Mouse (Mus musculus) embryonic facial prominence, embryonic 14.5 days (tissue): Measurements from ENCODE around the gene Nacc2. TPM values are rescaled to one million over a fixed set of nuclear protein-coding genes. Genes with fewer than 3 reads are reported as not detected.

Experiments used
- ATAC-seq: fragments of 200-750 bp; cut with Nextera tagmentation; 2 replicates; pipeline ENCODE4 v1.8.0; 2017; ENCODE audit warnings: low read depth, moderate number of reproducible peaks, moderate TSS enrichment
- DNase-seq: peaks from one replicate; pipeline ENCODE4 v3.0.0-alpha.2; 2015; ENCODE audit warnings: low spot score
- H3K27ac ChIP-seq: fragments of 300-500 bp; sonication (generic); replicated peaks from 2 replicates; pipeline ENCODE4 v1.5.1; 2014; ENCODE audit warnings: low read depth, mild to moderate bottlenecking, low read length, moderate library complexity
- H3K27me3 ChIP-seq: fragments of 300-500 bp; sonication (generic); replicated peaks from 2 replicates; pipeline ENCODE4 v1.6.1; 2014; ENCODE audit warnings: low read length; ENCODE audit not compliant: control insufficient read depth, insufficient read depth
- H3K36me3 ChIP-seq: fragments of 300-500 bp; sonication (generic); 2 replicates; pipeline ENCODE4 v1.6.1; 2014; ENCODE audit warnings: low read length, mixed read lengths; ENCODE audit not compliant: control insufficient read depth, insufficient read depth
- H3K4me1 ChIP-seq: fragments of 300-500 bp; sonication (generic); 2 replicates; pipeline ENCODE4 v1.6.1; 2014; ENCODE audit warnings: antibody characterized with exemption, low read length; ENCODE audit not compliant: control insufficient read depth, insufficient read depth
- H3K4me2 ChIP-seq: fragments of 300-500 bp; sonication (generic); 2 replicates; pipeline ENCODE4 v1.6.1; 2014; ENCODE audit warnings: low read depth, mild to moderate bottlenecking, low read length, moderate library complexity, mixed read lengths
- H3K4me3 ChIP-seq: fragments of 300-500 bp; sonication (generic); 2 replicates; pipeline ENCODE4 v1.5.1; 2014; ENCODE audit warnings: low read depth, mild to moderate bottlenecking, low read length
- H3K9ac ChIP-seq: fragments of 300-500 bp; sonication (generic); 2 replicates; pipeline ENCODE4 v1.6.1; 2014; ENCODE audit warnings: low read depth, mild to moderate bottlenecking, low read length, moderate library complexity, mixed read lengths
- H3K9me3 ChIP-seq: fragments of 300-500 bp; sonication (generic); 2 replicates; pipeline ENCODE4 v1.6.1; 2016; ENCODE audit warnings: low read length; ENCODE audit not compliant: control insufficient read depth
- WGBS: fragments of 180-500 bp; shearing (Covaris S2); extraction: QIAGEN DNeasy Blood & Tissue Kit; methylation state at CpG from one replicate; pipeline ENCODE4 v1.1.7; 2014; 5-methylcytosine and 5-hydroxymethylcytosine counted together
- polyA plus RNA-seq: library from polyadenylated mRNA; unstranded; fragments of >200 nt; fragmentation: Nextera tagmentation; extraction: Ambion mirVana; gene quantifications from 2 replicates; pipeline ENCODE4 v1.2.1, GENCODE M21; 2014

Gene Nacc2
- polyA plus RNA-seq, 1 experiment from 2014 or later: 8.9 TPM

DNA sequence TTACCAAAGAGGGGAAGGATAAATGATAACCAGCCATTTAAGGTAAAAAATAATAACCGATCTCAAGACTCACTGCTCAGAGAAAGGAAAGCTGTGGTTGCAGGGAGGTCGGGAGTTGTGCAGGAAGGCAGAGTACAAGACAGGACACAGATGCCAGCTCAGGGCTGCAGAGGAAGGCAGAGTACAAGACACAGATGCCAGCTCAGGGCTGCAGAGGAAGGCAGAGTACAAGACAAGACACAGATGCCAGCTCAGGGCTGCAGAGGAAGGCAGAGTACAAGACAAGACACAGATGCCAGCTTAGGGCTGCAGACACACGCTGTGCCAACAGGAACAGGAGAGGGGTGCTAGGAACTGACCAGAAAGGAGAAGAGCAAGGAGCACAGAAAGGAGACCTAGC, 42.2 kb downstream of the Nacc2 start:
- H3K9me3 ChIP-seq: no peaks in the 10 kb centered on the region
- no peak for ATAC-seq
- no peak for DNase-seq
- no peak overlapping the region for H3K4me3 ChIP-seq
- 78% methylated on average over 3 of the region's 3 CpGs for WGBS
- no peak overlapping the region for H3K27ac ChIP-seq
- H3K9ac ChIP-seq: no peak overlapping the region
- no peaks in the 10 kb centered on the region for H3K4me1 ChIP-seq
- H3K27me3 ChIP-seq: no peaks in the 10 kb centered on the region
- H3K4me2 ChIP-seq: no peak overlapping the region
- H3K36me3 ChIP-seq: no peaks in the 10 kb centered on the region

- WGBS: 81% methylated on average over 4 of the region's 4 CpGs
- no peak for DNase-seq
- no peaks in the 10 kb centered on the region for H3K9me3 ChIP-seq
- no peak overlapping the region for H3K4me2 ChIP-seq
- H3K4me1 ChIP-seq: no peaks in the 10 kb centered on the region
- H3K27ac ChIP-seq: no peak overlapping the region
- no peaks in the 10 kb centered on the region for H3K36me3 ChIP-seq
- no peaks in the 10 kb centered on the region for H3K27me3 ChIP-seq
- ATAC-seq: no peak
- no peak overlapping the region for H3K4me3 ChIP-seq
- H3K9ac ChIP-seq: no peak overlapping the region
These were observed 43.6 kb downstream of the Nacc2 start for GRCm38 (mm10) chr2:26079409-26079808.

DNA sequence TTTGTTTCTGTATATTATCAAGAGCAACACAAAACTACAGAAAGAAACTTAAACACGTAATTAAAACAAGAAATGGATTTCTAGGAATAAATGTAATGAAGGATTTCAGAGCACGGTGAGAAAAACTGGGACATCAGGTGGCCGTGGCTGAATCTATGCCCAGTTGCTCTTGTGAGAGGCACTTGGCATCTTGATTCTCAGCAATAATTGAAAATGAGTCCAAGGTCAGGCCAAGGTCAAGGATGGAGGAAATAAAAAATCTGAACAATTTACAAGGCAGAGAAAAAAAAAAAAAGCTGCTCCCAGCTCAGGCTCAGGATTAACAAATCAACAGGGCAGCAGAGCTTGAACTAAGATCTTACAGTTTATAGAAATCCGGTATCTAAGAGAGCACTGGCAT, 46.0 kb downstream of the Nacc2 start:
- WGBS: 76% methylated on average over 4 of the region's 4 CpGs
- Histone ChIP-seq H3K9ac (no peak overlapping the region), H3K4me2 (no peak overlapping the region), H3K4me3 (no peak overlapping the region), H3K4me1 (no peaks in the 10 kb centered on the region), H3K9me3 (no peaks in the 10 kb centered on the region), H3K36me3 (no peaks in the 10 kb centered on the region), H3K27ac (no peak overlapping the region), H3K27me3 (no peaks in the 10 kb centered on the region)
- DNase-seq (no peak), ATAC-seq (no peak)

- WGBS: 74% methylated on average over 2 of the region's 2 CpGs
These were observed 46.9 kb downstream of the Nacc2 start for GRCm38 (mm10) chr2:26076121-26076520.

GRCm38 (mm10) chr2:26074551-26074950, 48.5 kb downstream of the Nacc2 start:
- 85% methylated on average over 5 of the region's 5 CpGs for WGBS
- H3K9me3 ChIP-seq: no peaks in the 10 kb centered on the region
- ATAC-seq (no peak), DNase-seq (no peak)
- no peaks in the 10 kb centered on the region for H3K4me1 ChIP-seq
- no peaks in the 10 kb centered on the region for H3K36me3 ChIP-seq
- no peak overlapping the region for H3K4me3 ChIP-seq
- no peak overlapping the region for H3K27ac ChIP-seq
- no peak overlapping the region for H3K9ac ChIP-seq
- H3K4me2 ChIP-seq: no peak overlapping the region
- H3K27me3 ChIP-seq: no peaks in the 10 kb centered on the region

More at GRCm38 (mm10) chr2:26076121-26076520, 46.9 kb downstream of the Nacc2 start:
- DNase-seq (no peak), ATAC-seq (no peak)
- H3K4me1 ChIP-seq: no peaks in the 10 kb centered on the region
- H3K9ac ChIP-seq: no peak overlapping the region
- H3K4me3 ChIP-seq: no peak overlapping the region
- no peak overlapping the region for H3K27ac ChIP-seq
- no peaks in the 10 kb centered on the region for H3K36me3 ChIP-seq
- H3K9me3 ChIP-seq: no peaks in the 10 kb centered on the region
- H3K4me2 ChIP-seq: no peak overlapping the region
- H3K27me3 ChIP-seq: no peaks in the 10 kb centered on the region

DNA sequence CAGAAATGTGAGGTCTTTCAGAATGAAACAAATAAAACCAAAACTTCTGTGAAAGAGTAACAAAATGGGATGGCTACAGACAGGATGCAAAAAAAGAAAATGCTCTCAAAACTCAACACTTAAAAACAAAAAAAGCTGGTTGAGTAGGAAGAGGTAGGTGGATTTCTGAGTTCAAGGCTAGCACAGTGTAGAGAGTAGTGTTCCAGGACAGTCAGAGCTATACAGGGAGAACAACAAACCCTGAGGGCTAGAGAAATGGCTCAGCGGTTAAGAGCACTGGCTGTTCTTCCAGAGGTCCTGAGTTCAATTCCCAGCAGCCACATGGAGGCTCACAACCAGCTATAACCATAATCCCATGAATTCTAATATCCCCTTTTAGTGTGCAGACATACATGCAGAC, 54.4 kb downstream of the Nacc2 start:
- ATAC-seq: no peak
- Histone ChIP-seq H3K27ac (no peak overlapping the region), H3K4me2 (no peak overlapping the region), H3K27me3 (no peaks in the 10 kb centered on the region), H3K4me3 (no peak overlapping the region), H3K9me3 (no peaks in the 10 kb centered on the region), H3K9ac (no peak overlapping the region), H3K4me1 (peaks cover 5% of the 10 kb centered on the region; the same call in 1 of the 2 replicates), H3K36me3 (no peaks in the 10 kb centered on the region)
- no peak for DNase-seq
- WGBS: 61% methylated on average over 1 of the region's 1 CpGs

- Histone ChIP-seq H3K4me2 (no peak overlapping the region), H3K9me3 (no peaks in the 10 kb centered on the region), H3K27me3 (no peaks in the 10 kb centered on the region), H3K4me1 (peaks cover 5% of the 10 kb centered on the region; the same call in 1 of the 2 replicates), H3K4me3 (no peak overlapping the region), H3K27ac (peak overlapping the region; percentile 33; the same call in 1 of the 2 replicates), H3K9ac (no peak overlapping the region), H3K36me3 (no peaks in the 10 kb centered on the region)
- DNase-seq: no peak
- WGBS: 70% methylated on average over 7 of the region's 7 CpGs
- ATAC-seq: no peak
These were observed 54.8 kb downstream of the Nacc2 start for GRCm38 (mm10) chr2:26068175-26068574.

- Histone ChIP-seq H3K27me3 (no peaks in the 10 kb centered on the region), H3K4me3 (no peak overlapping the region), H3K4me1 (peaks cover 5% of the 10 kb centered on the region; the same call in 1 of the 2 replicates), H3K9ac (no peak overlapping the region), H3K27ac (no peak overlapping the region), H3K4me2 (no peak overlapping the region), H3K9me3 (no peaks in the 10 kb centered on the region), H3K36me3 (no peaks in the 10 kb centered on the region)
- WGBS: 81% methylated on average over 14 of the region's 14 CpGs
- ATAC-seq (no peak), DNase-seq (no peak)
These were observed 56.5 kb downstream of the Nacc2 start for GRCm38 (mm10) chr2:26066527-26066926.

- ATAC-seq (no peak), DNase-seq (no peak)
- Histone ChIP-seq H3K27ac (no peak overlapping the region), H3K36me3 (peaks cover 9% of the 10 kb centered on the region), H3K9ac (no peak overlapping the region), H3K4me1 (peaks cover 5% of the 10 kb centered on the region; the same call in 1 of the 2 replicates), H3K4me2 (no peak overlapping the region), H3K27me3 (no peaks in the 10 kb centered on the region), H3K9me3 (no peaks in the 10 kb centered on the region), H3K4me3 (no peak overlapping the region)
- 73% methylated on average over 13 of the region's 13 CpGs for WGBS
These were observed 60.1 kb downstream of the Nacc2 start for GRCm38 (mm10) chr2:26062742-26063427.
